24 mouse cellular contexts compared by ENCODE assay signal in the genomic region with DNA sequence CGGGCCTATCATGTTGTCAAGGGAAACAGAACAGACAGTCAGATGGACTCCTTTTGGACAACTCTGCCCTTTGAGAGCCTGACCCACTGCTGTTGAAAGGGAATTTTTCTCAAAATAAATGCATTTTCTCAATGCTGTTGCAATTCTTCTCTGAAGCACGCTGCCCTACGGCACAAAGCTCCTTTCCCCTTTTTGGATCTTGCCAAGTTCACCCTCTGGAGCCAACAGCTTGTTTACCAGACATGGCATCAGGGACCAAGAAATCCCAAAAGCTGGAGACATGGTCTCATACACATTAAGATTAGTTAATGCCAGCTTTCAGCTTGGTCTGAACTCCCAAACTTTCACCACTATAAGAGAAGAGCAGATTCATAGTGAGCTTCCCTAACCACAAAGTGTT. TPM values are rescaled to one million over a fixed set of nuclear protein-coding genes. Genes with fewer than 3 reads are reported as not detected.
"Had no signal": no experiment of that assay in that cellular context is flagged by ENCODE, and none has a peak within 500 bp of the region (broad histone marks: within the 10 kb centered on the region; RNA-seq: fewer than 3 reads in every experiment).

No protein-coding gene starts in this region.

- H3K4me3 ChIP-seq: lung, embryonic 15.5 days; megakaryocyte, embryonic 14.5 days; midbrain, embryonic 13.5 days; midbrain, embryonic 15.5 days; neural tube, embryonic 12.5 days; stomach, embryonic 15.5 days had no signal

- H3K36me3 ChIP-seq: lung, embryonic 15.5 days; neural tube, embryonic 12.5 days; stomach, embryonic 15.5 days had no signal

- DNase-seq: liver, postnatal 0 days; lung, adult 2 months; lung, postnatal 14 days; lung, postnatal 36 days; right cerebral cortex, postnatal 14 days; thymus, adult 18-20 months; thymus, postnatal 14 days; thymus, postnatal 36 days had no signal

- H3K9ac ChIP-seq: liver, postnatal 0 days; lung, embryonic 15.5 days; midbrain, embryonic 13.5 days; midbrain, embryonic 15.5 days; neural tube, embryonic 12.5 days; stomach, embryonic 15.5 days had no signal

- H3K27ac ChIP-seq: lung, embryonic 15.5 days; macrophage; midbrain, embryonic 13.5 days; midbrain, embryonic 15.5 days; neural tube, embryonic 12.5 days; stomach, embryonic 15.5 days had no signal

- H3K27me3 ChIP-seq: lung, embryonic 15.5 days; megakaryocyte, embryonic 14.5 days; midbrain, embryonic 13.5 days; midbrain, embryonic 15.5 days; neural tube, embryonic 12.5 days; stomach, embryonic 15.5 days had no signal

- H3K4me1 ChIP-seq: lung, embryonic 15.5 days; megakaryocyte, embryonic 14.5 days; midbrain, embryonic 13.5 days; midbrain, embryonic 15.5 days; neural tube, embryonic 12.5 days; stomach, embryonic 15.5 days had no signal

RNA-seq across cellular contexts. Expression of a gene that starts 33.0 kb away (rescaled TPM):
- total RNA-seq: megakaryocyte progenitor cell, adult 5-6 weeks; midbrain, postnatal 0 days; monocyte, adult 5-6 weeks; neutrophil, adult 5-6 weeks had no signal
- polyA plus RNA-seq: liver, postnatal 0 days; lung, adult 2 months; lung, embryonic 15.5 days; lung, postnatal 0 days; macrophage; midbrain, embryonic 11.5 days; midbrain, embryonic 13.5 days; midbrain, embryonic 15.5 days; midbrain, postnatal 0 days; neural tube, embryonic 12.5 days; small intestine, adult 2 months; spleen, adult 2 months; stomach, embryonic 15.5 days; thymus, postnatal 0 days had no signal
